In the genomic region with DNA sequence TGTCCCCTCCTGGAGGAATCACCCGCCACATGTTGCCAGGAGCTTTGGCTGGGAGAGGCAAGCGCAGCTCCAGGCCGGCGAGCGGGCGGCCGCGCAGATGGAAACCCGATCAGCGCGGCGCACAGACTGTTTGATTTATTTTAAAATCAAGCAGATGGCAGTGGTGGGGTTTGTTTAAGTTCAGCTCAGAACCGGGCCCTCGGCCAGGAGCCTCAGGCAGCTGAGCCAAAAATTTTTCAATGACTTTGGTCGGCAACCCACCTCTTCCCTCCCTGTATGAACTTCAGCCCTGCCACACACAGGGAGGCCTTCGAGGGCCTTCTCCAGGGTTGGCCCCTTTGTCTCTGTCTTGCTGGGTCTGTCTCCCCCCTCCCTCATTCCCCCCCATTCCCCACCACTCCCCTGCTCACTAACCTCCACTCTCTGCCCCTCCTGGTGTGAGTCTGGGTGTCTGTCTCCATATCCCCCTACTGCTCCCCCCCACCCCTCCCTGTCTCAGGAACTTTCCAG, we compare ENCODE assay signal across 8 mouse cellular contexts. TPM values are rescaled to one million over a fixed set of nuclear protein-coding genes. Genes with fewer than 3 reads are reported as not detected.
DNase-seq lines count a peak whose midpoint lies in the region; ATAC-seq and TF ChIP-seq lines count a peak whose summit lies in the region.

No protein-coding gene starts in this region.

- WGBS in hindbrain, embryonic 10.5 days, result 5% methylated on average over 16 of the region's 16 CpGs
- WGBS in lung, embryonic 15.5 days, result under 1% methylated on average over 16 of the region's 16 CpGs

- H3K4me1 ChIP-seq in ES-Bruce4 (ENCODE audit: control insufficient read depth, insufficient read depth, low read length), result no peaks in the 10 kb centered on the region
- peaks cover 96% of the 10 kb centered on the region for H3K4me1 ChIP-seq in hindbrain, embryonic 10.5 days (replicated peaks)
- H3K4me1 ChIP-seq in lung, embryonic 15.5 days, result peaks cover 96% of the 10 kb centered on the region

- ATAC-seq in lung, embryonic 15.5 days (ENCODE audit: borderline replicate concordance, extremely low read depth, low FRiP score, low TSS enrichment), result peak; percentile 79
- no peak for ATAC-seq in monocyte, adult 5-6 weeks (replicated peaks; ENCODE audit: insufficient number of reproducible peaks, low FRiP score, low TSS enrichment, poor library complexity, severe bottlenecking)

- H3K27ac ChIP-seq in ES-Bruce4 (ENCODE audit: insufficient read depth, low read length), result no peak overlapping the region
- peak overlapping the region; percentile 92 for H3K27ac ChIP-seq in hindbrain, embryonic 10.5 days
- peak overlapping the region; percentile 98 for H3K27ac ChIP-seq in lung, embryonic 15.5 days

- TF ChIP-seq POLR2A in ES-Bruce4 (IDR thresholded peaks at IDR 0.05; ENCODE audit: insufficient read depth, low read length), result no peak

- no peaks in the 10 kb centered on the region for H3K9me3 ChIP-seq in ES-Bruce4 (replicated peaks; ENCODE audit: control insufficient read depth, insufficient read depth, low read length, poor library complexity, severe bottlenecking)
- no peaks in the 10 kb centered on the region for H3K9me3 ChIP-seq in hindbrain, embryonic 10.5 days
- no peaks in the 10 kb centered on the region for H3K9me3 ChIP-seq in lung, embryonic 15.5 days

- peak; percentile 73 for DNase-seq in cerebellum, adult 9-11 months
- DNase-seq in frontal cortex, postnatal 14 days (ENCODE audit: low spot score in 2 of 2), result peak; percentile 78
- peak; percentile 79 for DNase-seq in hindbrain, embryonic 10.5 days (ENCODE audit: low spot score)
- peak; percentile 75 to 83 for DNase-seq in layer of hippocampus, postnatal 10 days (ENCODE audit: low spot score in 2 of 2)
- DNase-seq in right cerebral cortex, adult 2 months (ENCODE audit: low spot score in 2 of 2), result peak; percentile 83 to 86

- peak overlapping the region; percentile 41 for H3K4me3 ChIP-seq in ES-Bruce4 (ENCODE audit: low read depth, low read length)
- peak overlapping the region; percentile 28 for H3K4me3 ChIP-seq in hindbrain, embryonic 10.5 days
- peak overlapping the region; percentile 22 for H3K4me3 ChIP-seq in lung, embryonic 15.5 days

- no peak for TF ChIP-seq CTCF in ES-Bruce4 (IDR thresholded peaks at IDR 0.05; ENCODE audit: low read depth, low read length)

- H3K27me3 ChIP-seq in ES-Bruce4 (ENCODE audit: control insufficient read depth, insufficient read depth, low read length, poor library complexity, severe bottlenecking), result 0 out of 2 replicates have a peak, but pooled peaks cover 2% of the 10 kb centered on the region
- peaks cover 30% of the 10 kb centered on the region for H3K27me3 ChIP-seq in hindbrain, embryonic 10.5 days (ENCODE audit: insufficient read depth, poor library complexity, severe bottlenecking)
- peaks cover 5% of the 10 kb centered on the region for H3K27me3 ChIP-seq in lung, embryonic 15.5 days

- H3K9ac ChIP-seq in ES-Bruce4 (ENCODE audit: low read depth, poor library complexity, severe bottlenecking), result peak overlapping the region; percentile 55
- H3K9ac ChIP-seq in lung, embryonic 15.5 days, result no peak overlapping the region

- no peak for TF ChIP-seq EP300 in ES-Bruce4 (IDR thresholded peaks at IDR 0.05; ENCODE audit: insufficient read depth, low read depth, low read length)

- H3K4me2 ChIP-seq in lung, embryonic 15.5 days, result peak overlapping the region; percentile 58

- H3K36me3 ChIP-seq in ES-Bruce4 (ENCODE audit: control insufficient read depth, insufficient read depth, low read length, poor library complexity, severe bottlenecking), result no peaks in the 10 kb centered on the region
- no peaks in the 10 kb centered on the region for H3K36me3 ChIP-seq in hindbrain, embryonic 10.5 days
- no peaks in the 10 kb centered on the region for H3K36me3 ChIP-seq in lung, embryonic 15.5 days

RNA-seq across cellular contexts. Expression of a gene that starts 36.7 kb away (rescaled TPM):
- 20.7 and 31.8 TPM in 2 replicates for polyA plus RNA-seq in ES-Bruce4 (2011; ENCODE audit: insufficient read depth, insufficient read length, low read depth, missing spikeins)
- 14.3 and 22.9 TPM in 2 replicates for polyA plus RNA-seq in hindbrain, embryonic 10.5 days (2016; fragmentation: Nextera tagmentation; extraction: Ambion mirVana)
- 10 to 100 TPM; 65.0 to 79.3 TPM for total RNA-seq in layer of hippocampus, postnatal 10 days (2021)
- 9.6 and 12.6 TPM in 2 replicates for polyA plus RNA-seq in lung, embryonic 15.5 days (2015; fragmentation: Nextera tagmentation; extraction: Ambion mirVana)
- total RNA-seq in monocyte, adult 5-6 weeks (2017), result 9.9 to 23.3 TPM (median 10.5 TPM) in 3 replicates
